Mouse (Mus musculus) ES-Bruce4 (cell line): ENCODE data around the gene Cela2a.

Experiments
- CTCF ChIP-seq: IDR thresholded peaks from one replicate; pipeline ENCODE4 v1.8.1; 2011; ENCODE audit warnings: low read depth, low read length
- EP300 ChIP-seq: IDR thresholded peaks from 2 replicates; pipeline ENCODE4 v1.6.1; 2011; ENCODE audit warnings: low read depth, low read length; ENCODE audit not compliant: insufficient read depth
- POLR2A ChIP-seq: IDR thresholded peaks from one replicate; pipeline ENCODE4 v1.8.1; 2011; ENCODE audit warnings: low read length; ENCODE audit not compliant: insufficient read depth

DNA sequence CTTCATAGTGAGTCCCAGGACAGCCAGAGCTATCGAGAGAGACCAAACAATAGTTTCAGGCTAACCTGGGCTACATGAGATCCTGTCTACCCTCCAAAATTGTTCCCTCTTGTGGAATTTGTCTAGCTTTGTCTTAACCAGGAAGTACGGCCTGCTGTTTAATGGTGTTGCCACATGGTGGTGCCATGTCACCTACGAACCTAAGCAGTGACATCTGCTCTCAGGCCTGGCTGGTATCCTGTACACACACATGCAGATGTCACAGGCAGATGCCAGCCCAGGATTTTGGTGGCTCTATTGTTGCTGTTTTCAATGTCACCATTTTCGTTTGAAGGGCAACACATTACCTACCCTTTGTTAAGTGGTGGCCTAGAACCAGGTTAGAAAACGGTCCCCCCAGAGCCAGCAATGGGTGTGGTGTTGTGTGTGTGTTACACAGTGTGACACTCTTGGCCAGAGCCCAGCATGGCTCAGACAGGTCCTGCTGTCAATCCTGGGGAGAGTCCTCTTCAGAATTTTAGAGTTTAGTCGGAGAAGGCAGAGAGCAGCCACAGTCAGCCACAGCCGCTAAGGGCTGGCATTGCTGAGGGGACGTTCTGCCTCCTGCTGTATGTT is 16.0 kb downstream of the Cela2a start:
- no peak for TF ChIP-seq EP300
- TF ChIP-seq CTCF = peak; percentile 79
- TF ChIP-seq POLR2A = no peak
